Mouse (Mus musculus) neural tube, embryonic 13.5 days (tissue): Measurements from ENCODE around the gene Spib. TPM values are rescaled to one million over a fixed set of nuclear protein-coding genes. Genes with fewer than 3 reads are reported as not detected.

Source experiments
- ATAC-seq: fragments of 200-750 bp; cut with Nextera tagmentation; 2 replicates; pipeline ENCODE4 v1.8.0; 2017; ENCODE audit warnings: low read depth, mild to moderate bottlenecking, moderate TSS enrichment, moderate library complexity
- H3K27ac ChIP-seq: fragments of 300-500 bp; sonication (generic); replicated peaks from 2 replicates; pipeline ENCODE4 v1.5.1; 2015; ENCODE audit warnings: moderate library complexity, mild to moderate bottlenecking, inconsistent platforms
- H3K27me3 ChIP-seq: fragments of 300-500 bp; sonication (generic); 2 replicates; pipeline ENCODE4 v1.6.1; 2015; ENCODE audit warnings: mild to moderate bottlenecking, inconsistent platforms
- H3K36me3 ChIP-seq: fragments of 300-500 bp; sonication (generic); 2 replicates; pipeline ENCODE4 v1.6.1; 2015; ENCODE audit warnings: mild to moderate bottlenecking, inconsistent platforms
- H3K4me1 ChIP-seq: fragments of 300-500 bp; sonication (generic); replicated peaks from 2 replicates; pipeline ENCODE4 v1.6.1; 2015; ENCODE audit warnings: inconsistent platforms
- H3K4me2 ChIP-seq: fragments of 300-500 bp; sonication (generic); 2 replicates; pipeline ENCODE4 v1.6.1; 2015; ENCODE audit warnings: inconsistent platforms, mild to moderate bottlenecking, moderate library complexity
- H3K4me3 ChIP-seq: fragments of 300-500 bp; sonication (generic); 2 replicates; pipeline ENCODE4 v1.5.1; 2015; ENCODE audit warnings: mild to moderate bottlenecking, inconsistent platforms
- H3K9ac ChIP-seq: fragments of 300-500 bp; sonication (generic); 2 replicates; pipeline ENCODE4 v1.6.1; 2015; ENCODE audit warnings: moderate library complexity, mild to moderate bottlenecking, inconsistent platforms
- H3K9me3 ChIP-seq: fragments of 300-500 bp; sonication (generic); 2 replicates; pipeline ENCODE4 v1.6.1; 2016; ENCODE audit warnings: inconsistent platforms
- WGBS: fragments of 180-500 bp; shearing (Covaris S2); methylation state at CpG from one replicate; pipeline ENCODE4 v1.1.7; 2015; 5-methylcytosine and 5-hydroxymethylcytosine counted together
- polyA plus RNA-seq: library from polyadenylated mRNA; unstranded; fragments of >200 nt; fragmentation: Nextera tagmentation; extraction: Ambion mirVana; gene quantifications from 2 replicates; pipeline ENCODE4 v1.2.1, GENCODE M21; 2015

Gene Spib
- polyA plus RNA-seq, 1 experiment from 2014 or later: 0.13 TPM

DNA sequence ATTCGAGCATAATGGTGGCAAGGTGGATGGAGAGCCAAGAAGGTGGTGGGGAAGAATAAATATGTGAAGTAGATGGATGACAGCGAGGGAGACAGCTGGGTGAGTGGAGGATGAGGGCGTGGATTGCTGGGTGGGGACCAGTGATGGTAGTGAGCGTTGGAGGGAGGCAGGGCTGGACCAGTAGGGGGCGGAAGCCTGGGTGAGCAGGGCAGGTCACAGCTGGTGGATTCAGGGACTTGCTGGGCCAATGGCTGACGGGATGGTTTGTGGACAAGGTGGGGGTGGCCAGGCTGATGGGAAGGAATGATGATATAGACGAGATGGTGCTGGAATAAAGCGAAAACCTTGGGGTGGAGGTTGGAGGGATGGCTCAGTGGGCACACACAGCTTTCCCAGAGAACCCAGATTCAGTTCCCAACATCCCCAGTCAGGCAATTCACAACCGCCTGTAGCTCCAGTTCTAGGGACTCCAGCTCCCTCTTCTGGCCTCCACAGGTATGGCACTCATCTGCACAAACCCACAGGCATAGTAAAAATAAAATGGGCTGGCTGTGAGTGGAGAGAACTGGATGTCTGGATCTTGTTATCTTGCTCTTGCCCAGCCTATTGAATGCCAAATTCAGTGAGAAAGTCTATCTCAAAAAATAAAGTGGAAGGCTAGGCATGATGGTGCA, 12.5 kb downstream of the Spib start:
- Histone ChIP-seq H3K27ac (no peak overlapping the region), H3K4me2 (no peak overlapping the region), H3K9ac (no peak overlapping the region), H3K4me1 (peaks cover 5% of the 10 kb centered on the region; the same call in 1 of the 2 replicates), H3K36me3 (no peaks in the 10 kb centered on the region), H3K9me3 (no peaks in the 10 kb centered on the region), H3K4me3 (no peak overlapping the region), H3K27me3 (peaks cover 47% of the 10 kb centered on the region)
- no peak for ATAC-seq
- WGBS: 68% methylated on average over 9 of the region's 9 CpGs

DNA sequence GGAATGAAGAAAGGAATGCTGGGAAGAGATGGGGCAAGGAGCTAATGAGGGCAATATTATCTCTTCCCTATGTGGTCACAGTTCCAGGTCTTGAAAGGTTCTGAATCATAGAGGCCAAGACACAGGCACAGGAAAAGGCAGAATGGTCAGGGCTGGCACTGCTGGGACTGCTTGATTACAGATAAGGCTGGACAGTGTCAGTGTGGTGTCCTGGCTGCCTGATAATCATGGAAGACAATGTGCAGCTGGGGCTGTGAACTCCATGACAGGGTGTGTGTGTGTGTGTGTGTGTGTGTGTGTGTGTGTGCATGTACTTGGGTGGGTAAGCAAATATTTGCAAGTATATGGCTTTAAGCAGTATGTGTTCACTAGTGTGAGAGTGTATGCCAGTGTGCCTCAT, 24.4 kb downstream of the Spib start:
- Histone ChIP-seq H3K27ac (no peak overlapping the region), H3K4me2 (no peak overlapping the region), H3K27me3 (peaks cover 27% of the 10 kb centered on the region), H3K4me1 (no peaks in the 10 kb centered on the region), H3K4me3 (no peak overlapping the region), H3K36me3 (no peaks in the 10 kb centered on the region), H3K9ac (no peak overlapping the region), H3K9me3 (no peaks in the 10 kb centered on the region)
- ATAC-seq: no peak

DNA sequence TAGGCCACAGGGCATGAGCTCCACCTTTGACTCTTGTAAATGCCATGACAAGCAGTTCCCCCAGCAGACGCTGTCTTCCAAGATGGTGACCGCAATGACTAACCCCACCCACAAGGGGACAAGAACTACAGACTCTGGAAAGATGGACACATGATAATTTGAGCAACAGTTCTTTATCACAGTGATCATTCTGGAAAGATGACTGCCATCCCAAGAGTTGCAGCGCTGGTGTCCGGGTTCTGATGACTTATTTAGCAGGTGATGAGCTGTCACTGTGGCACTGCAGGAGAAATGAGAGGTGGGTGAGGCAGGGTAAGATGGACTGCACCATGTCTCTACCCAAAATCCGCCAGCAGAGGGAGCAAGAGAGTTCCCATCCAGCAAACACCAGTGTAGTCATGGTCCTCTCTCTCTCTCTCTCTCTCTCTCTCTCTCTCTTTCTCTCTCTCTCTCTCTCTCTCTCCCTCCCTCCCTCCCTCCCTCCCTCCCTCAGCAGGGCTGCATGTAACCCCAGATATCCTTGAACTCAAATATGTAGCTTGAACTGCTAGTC, 30.2 kb downstream of the Spib start:
- WGBS: 32% methylated on average over 5 of the region's 5 CpGs

DNA sequence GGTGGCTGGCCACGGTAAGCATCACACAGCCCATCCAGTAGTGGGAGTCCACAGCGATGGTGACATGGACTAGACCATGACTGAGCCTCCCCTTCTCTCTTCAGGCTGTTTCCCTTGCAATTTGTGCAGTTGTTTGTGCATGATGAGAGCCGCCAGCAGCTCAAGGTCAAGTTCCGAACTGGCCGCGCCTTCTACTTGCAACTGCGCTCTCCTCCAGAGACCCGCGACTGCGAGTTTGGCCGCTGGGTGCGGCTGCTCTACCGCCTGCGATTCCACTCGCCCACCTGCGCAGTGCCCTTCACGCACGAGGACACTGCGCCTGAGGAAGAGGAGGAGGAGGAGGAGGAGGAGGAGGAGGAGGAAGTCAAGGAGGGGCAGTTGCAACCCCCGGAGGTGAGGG, 31.8 kb downstream of the Spib start:
- H3K9ac ChIP-seq: no peak overlapping the region
- ATAC-seq: no peak
- H3K4me1 ChIP-seq: peaks cover 19% of the 10 kb centered on the region
- no peak overlapping the region for H3K27ac ChIP-seq
- 58% methylated on average over 20 of the region's 20 CpGs for WGBS
- no peaks in the 10 kb centered on the region for H3K9me3 ChIP-seq
- H3K36me3 ChIP-seq: no peaks in the 10 kb centered on the region
- H3K27me3 ChIP-seq: peaks cover 3% of the 10 kb centered on the region; the same call in 1 of the 2 replicates
- H3K4me2 ChIP-seq: no peak overlapping the region
- no peak overlapping the region for H3K4me3 ChIP-seq

More for the DNA sequence above, 30.2 kb downstream of the Spib start:
- Histone ChIP-seq H3K4me2 (no peak overlapping the region), H3K27ac (no peak overlapping the region), H3K27me3 (peaks cover 3% of the 10 kb centered on the region; the same call in 1 of the 2 replicates), H3K9me3 (no peaks in the 10 kb centered on the region), H3K4me3 (no peak overlapping the region), H3K4me1 (peaks cover 11% of the 10 kb centered on the region), H3K36me3 (no peaks in the 10 kb centered on the region), H3K9ac (no peak overlapping the region)
- peak; percentile 37; the same call in 1 of the 2 replicates for ATAC-seq

DNA sequence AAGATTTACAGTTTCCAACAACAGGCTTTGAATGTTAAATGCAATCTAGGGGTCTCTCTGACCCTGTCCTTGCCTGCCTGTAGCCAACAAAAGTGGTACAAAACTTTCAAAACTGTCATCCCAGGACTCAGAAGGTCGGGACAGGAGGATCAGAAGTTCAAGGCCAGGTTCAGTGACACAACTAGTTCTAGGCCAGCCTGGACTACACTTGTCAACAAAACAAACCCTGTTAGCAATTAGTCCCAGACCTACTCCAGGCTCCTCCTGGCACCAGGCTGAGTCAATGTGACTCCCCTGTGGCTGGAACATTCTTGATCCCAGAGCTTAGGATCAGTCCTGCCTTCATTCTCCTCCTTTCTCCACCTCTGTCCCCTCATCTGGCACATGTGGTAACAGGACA, 32.9 kb downstream of the Spib start:
- peaks cover 30% of the 10 kb centered on the region for H3K4me1 ChIP-seq
- H3K27me3 ChIP-seq: peaks cover 3% of the 10 kb centered on the region; the same call in 1 of the 2 replicates
- no peak overlapping the region for H3K9ac ChIP-seq
- H3K36me3 ChIP-seq: peaks cover 4% of the 10 kb centered on the region; the same call in 1 of the 2 replicates
- H3K27ac ChIP-seq: no peak overlapping the region
- H3K9me3 ChIP-seq: no peaks in the 10 kb centered on the region
- no peak overlapping the region for H3K4me2 ChIP-seq
- no peak for ATAC-seq
- 81% methylated on average over 1 of the region's 1 CpGs for WGBS
- H3K4me3 ChIP-seq: no peak overlapping the region

DNA sequence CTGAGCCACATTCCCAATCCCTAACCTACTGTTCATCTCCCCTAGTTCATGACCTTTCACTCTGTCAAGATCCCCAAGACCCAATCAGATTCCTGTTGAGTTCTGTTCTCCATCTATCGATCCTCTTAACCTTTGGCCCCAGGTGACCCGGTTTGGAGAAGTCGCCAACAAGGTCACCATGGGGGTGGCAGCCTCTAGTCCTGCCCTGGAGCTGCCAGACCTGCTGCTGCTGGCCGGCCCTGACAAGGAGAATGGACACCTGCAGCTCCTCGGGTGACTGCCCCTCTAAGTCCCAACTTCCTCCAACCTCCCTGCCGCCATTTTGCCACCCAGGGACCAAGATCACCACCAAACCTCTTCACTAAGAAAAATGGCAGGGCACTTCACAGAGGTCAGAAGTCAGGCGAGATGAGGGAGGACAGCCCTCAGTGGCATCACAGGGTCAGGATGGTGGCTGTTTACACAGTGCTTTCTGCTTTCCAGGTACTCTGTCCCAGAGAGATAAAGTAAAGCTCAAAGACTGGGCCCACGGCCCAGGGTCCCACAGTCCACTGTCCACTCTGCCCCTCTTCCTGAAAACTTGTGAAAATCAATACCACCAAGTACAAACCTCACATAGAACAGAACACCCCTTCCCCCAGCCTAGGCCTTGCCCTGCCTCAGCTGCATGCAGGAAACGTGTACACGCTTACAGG, 34.4 kb downstream of the Spib start:
- no peak for ATAC-seq
- peak overlapping the region; percentile 95 for H3K27ac ChIP-seq
- H3K4me2 ChIP-seq: peak overlapping the region; percentile 85
- H3K27me3 ChIP-seq: no peaks in the 10 kb centered on the region
- H3K4me1 ChIP-seq: peaks cover 32% of the 10 kb centered on the region
- WGBS: 88% methylated on average over 10 of the region's 10 CpGs
- no peaks in the 10 kb centered on the region for H3K9me3 ChIP-seq
- H3K4me3 ChIP-seq: peak overlapping the region; percentile 86
- peaks cover 17% of the 10 kb centered on the region for H3K36me3 ChIP-seq
- H3K9ac ChIP-seq: peak overlapping the region; percentile 95

DNA sequence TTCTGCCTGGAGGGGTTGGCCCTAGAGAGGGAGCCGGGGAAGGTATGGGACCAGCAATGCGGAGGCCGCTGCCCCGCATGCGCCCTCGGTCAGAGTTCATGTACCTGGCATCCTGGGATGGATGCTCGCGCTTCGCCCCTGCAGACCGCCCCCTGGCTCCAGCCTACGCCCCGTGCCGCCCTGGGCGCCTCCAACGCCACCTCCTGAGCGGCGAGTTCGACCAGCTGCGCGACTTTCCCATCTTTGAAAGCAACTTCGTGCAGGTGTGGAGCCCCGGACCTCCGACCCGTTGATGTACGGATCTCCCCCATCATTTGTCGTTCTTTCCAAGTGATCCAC, 35.1 kb downstream of the Spib start:
- under 1% methylated on average over 26 of the region's 26 CpGs for WGBS
- Histone ChIP-seq H3K36me3 (peaks cover 25% of the 10 kb centered on the region), H3K4me2 (peak overlapping the region; percentile 85), H3K4me3 (peak overlapping the region; percentile 86), H3K9ac (peak overlapping the region; percentile 95), H3K27ac (peak overlapping the region; percentile 95), H3K27me3 (no peaks in the 10 kb centered on the region), H3K9me3 (no peaks in the 10 kb centered on the region), H3K4me1 (peaks cover 32% of the 10 kb centered on the region)
- no peak for ATAC-seq

GRCm38 (mm10) chr7:44495992-44496770, 35.7 kb downstream of the Spib start, which contains the start of the genes Emc10 and Fam71e1:
TSS of gene Emc10 (minus strand) at chr7:44496529.
TSS of gene Fam71e1 (plus strand) at chr7:44496581.
- peak within 1 kb of the TSS; percentile 85 for H3K4me2 ChIP-seq
- peak; percentile 96 for ATAC-seq
- H3K9ac ChIP-seq: peak within 1 kb of the TSS; percentile 95
- H3K9me3 ChIP-seq: no peaks in the 10 kb centered on the region
- peak within 1 kb of the TSS; percentile 86 for H3K4me3 ChIP-seq
- H3K27me3 ChIP-seq: no peaks in the 10 kb centered on the region
- peaks cover 32% of the 10 kb centered on the region for H3K4me1 ChIP-seq
- peaks cover 30% of the 10 kb centered on the region for H3K36me3 ChIP-seq
- 1% methylated on average over 58 of the region's 58 CpGs for WGBS
- H3K27ac ChIP-seq: peak within 1 kb of the TSS; percentile 95

DNA sequence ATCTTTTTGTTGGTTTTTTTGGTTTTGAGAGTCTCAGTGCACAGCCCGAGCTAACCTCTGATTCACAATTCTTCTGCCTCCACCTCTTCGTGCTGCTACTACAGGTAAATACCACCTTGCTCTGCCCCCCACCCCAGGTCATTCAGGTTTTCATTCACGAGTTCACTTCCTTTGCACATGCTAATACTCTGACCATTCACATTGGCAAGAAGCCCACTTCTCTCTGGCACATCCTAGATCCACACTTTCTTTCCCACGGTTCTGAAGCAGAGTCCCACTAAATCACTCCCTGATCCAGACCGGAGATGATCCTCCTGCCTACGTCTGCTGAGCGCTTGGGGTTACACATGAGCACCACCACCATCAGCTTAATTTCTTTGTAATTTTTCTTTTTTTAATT, 36.8 kb downstream of the Spib start:
- Histone ChIP-seq H3K9ac (peak overlapping the region; percentile 95), H3K27me3 (no peaks in the 10 kb centered on the region)
- no peak for ATAC-seq

DNA sequence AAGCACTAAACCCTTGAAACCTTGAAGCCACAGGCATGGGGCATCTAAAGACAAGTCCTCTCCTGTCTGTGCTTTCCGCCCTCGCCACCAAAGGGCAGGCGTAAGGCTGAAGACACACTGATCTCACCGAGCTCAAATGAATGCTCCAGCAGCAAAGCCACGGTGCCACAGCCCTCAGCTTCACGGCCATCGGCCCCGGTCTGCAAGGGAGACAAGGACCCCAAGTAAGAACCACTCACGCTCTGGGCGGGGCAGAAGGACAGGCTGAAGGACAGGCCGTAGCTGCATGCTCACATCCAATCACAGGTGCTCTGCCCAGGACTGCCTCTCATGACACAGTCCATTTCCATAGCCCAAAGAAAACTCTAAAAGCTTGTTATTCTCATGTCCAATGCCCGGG, 37.2 kb downstream of the Spib start:
- H3K27me3 ChIP-seq: no peaks in the 10 kb centered on the region
- peak overlapping the region; percentile 86; the same call in 1 of the 2 replicates for H3K4me3 ChIP-seq
- no peaks in the 10 kb centered on the region for H3K9me3 ChIP-seq
- no peak overlapping the region for H3K27ac ChIP-seq
- peaks cover 45% of the 10 kb centered on the region for H3K36me3 ChIP-seq
- no peak for ATAC-seq
- peaks cover 32% of the 10 kb centered on the region for H3K4me1 ChIP-seq
- WGBS: 95% methylated on average over 12 of the region's 12 CpGs
- H3K4me2 ChIP-seq: peak overlapping the region; percentile 85; the same call in 1 of the 2 replicates
- peak overlapping the region; percentile 27; the same call in 1 of the 2 replicates for H3K9ac ChIP-seq

More for the DNA sequence above, 36.8 kb downstream of the Spib start:
- Histone ChIP-seq H3K9me3 (no peaks in the 10 kb centered on the region), H3K27ac (no peak overlapping the region), H3K4me3 (peak overlapping the region; percentile 86), H3K36me3 (peaks cover 41% of the 10 kb centered on the region), H3K4me2 (peak overlapping the region; percentile 85), H3K4me1 (peaks cover 32% of the 10 kb centered on the region)
- WGBS: 75% methylated on average over 7 of the region's 7 CpGs

- Histone ChIP-seq H3K4me3 (no peak overlapping the region), H3K27ac (no peak overlapping the region), H3K4me1 (peaks cover 29% of the 10 kb centered on the region), H3K27me3 (no peaks in the 10 kb centered on the region), H3K36me3 (peaks cover 64% of the 10 kb centered on the region), H3K9me3 (no peaks in the 10 kb centered on the region), H3K4me2 (no peak overlapping the region), H3K9ac (peak overlapping the region; percentile 22; the same call in 1 of the 2 replicates)
- WGBS: 91% methylated on average over 21 of the region's 21 CpGs
- no peak for ATAC-seq
Observed at GRCm38 (mm10) chr7:44492166-44492826, 39.6 kb downstream of the Spib start.
